Mouse (Mus musculus) left cerebral cortex, adult 2 months (tissue): ENCODE measurements at regions not wholly inside any gene's neighbourhood (a gene's known extent, or its start where the extent isn't known, plus 50 kb on each side); places are given as distances from the start of the nearest gene placed in this dataset.
A peak's percentile ranks its signal among the peaks of the same experiment; 100 is the strongest.

Experiments used
- DNase-seq, 2 experiments: peaks; one replicate each; pipeline ENCODE4 v3.0.0; 2021 to 2022; ENCODE audit warnings: low spot score in 2 of 2, mixed read lengths in 1 of 2; ENCODE audit errors: extremely low spot score in 1 of 2
- H3K27ac ChIP-seq: fragments of 200-600 bp; 2 replicates; pipeline ENCODE4 v1.8.1; 2022
- H3K4me3 ChIP-seq: fragments of 200-600 bp; 2 replicates; pipeline ENCODE4 v1.8.1; 2022
- CTCF ChIP-seq: fragments of 200-600 bp; IDR thresholded peaks from 2 replicates; pipeline ENCODE4 v1.8.1; 2022; ENCODE audit warnings: antibody characterized with exemption, mild to moderate bottlenecking, moderate library complexity
- intact Hi-C: fragments of 180-260 bp; cut with DNase I; formaldehyde crosslinking; loops from one replicate; pipeline ENCODE4 v1.15.1; 2025

GRCm38 (mm10) chr16:52601068-52601829 is 147.4 kb upstream of the Alcam start:
- no peak for TF ChIP-seq CTCF
- intact Hi-C loops: loop anchor here (5.0 kb wide), 1 partner anchor 149 kb away; the partner anchor contains the start of gene Alcam
- no peak overlapping the region for H3K4me3 ChIP-seq
- DNase-seq: no peak
- no peak overlapping the region for H3K27ac ChIP-seq

GRCm38 (mm10) chr16:52598232-52598631 is 144.4 kb upstream of the Alcam start:
- no peak for TF ChIP-seq CTCF
- intact Hi-C loops: no loop called here
- H3K27ac ChIP-seq: no peak overlapping the region
- H3K4me3 ChIP-seq: no peak overlapping the region
- no peak for DNase-seq

GRCm38 (mm10) chr16:52597181-52597580 is 143.3 kb upstream of the Alcam start:
- intact Hi-C loops: no loop called here
- no peak for TF ChIP-seq CTCF
- H3K27ac ChIP-seq: no peak overlapping the region

DNA sequence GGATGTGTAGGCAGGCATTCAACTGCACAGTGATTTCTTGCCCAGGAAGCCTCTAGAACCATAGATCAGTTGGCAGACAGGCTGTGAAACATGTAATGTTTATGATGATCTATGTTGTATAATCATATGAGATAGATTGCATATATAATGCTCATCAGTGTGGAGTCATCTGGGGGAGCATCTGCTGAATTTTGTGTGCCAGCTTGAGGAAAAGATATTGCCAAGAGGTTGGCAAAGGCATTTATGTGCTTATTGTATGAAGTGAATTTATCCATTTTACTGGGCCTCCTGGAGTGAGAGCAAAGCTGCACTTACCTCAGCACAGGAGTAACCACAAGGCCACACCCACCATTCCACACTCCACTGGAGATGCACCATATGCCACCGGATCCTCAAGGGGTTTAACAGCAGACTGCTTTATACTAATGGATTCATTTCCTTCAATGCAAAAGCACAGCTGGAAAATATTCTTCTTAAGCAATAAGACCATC is 134.5 kb upstream of the Alcam start:
- no peak overlapping the region for H3K4me3 ChIP-seq
- intact Hi-C loops: no loop called here
- no peak for TF ChIP-seq CTCF
- no peak for DNase-seq
- no peak overlapping the region for H3K27ac ChIP-seq

More at GRCm38 (mm10) chr16:52597181-52597580, 143.3 kb upstream of the Alcam start:
- DNase-seq: no peak
- no peak overlapping the region for H3K4me3 ChIP-seq

DNA sequence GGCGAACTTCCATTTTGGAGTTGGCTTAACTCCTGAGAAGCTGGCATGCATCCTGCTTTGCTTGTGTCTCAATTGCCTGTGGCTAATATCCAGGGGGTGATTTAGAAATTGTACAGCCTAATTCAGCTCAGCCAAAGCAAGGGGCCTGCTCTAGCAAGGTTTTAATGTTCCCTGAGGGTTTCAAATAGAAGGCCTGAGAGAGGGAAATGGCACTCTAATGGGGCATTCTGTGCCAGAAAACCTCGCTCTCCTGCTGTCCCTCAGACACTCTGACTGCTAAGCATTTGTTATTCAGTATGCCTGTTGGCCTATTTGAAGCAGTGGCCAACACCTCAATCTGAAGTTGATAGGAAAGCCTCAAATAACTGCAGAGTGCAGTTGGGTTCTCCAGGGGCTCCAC is 115.2 kb upstream of the Alcam start:
- peak in 1 of 2 experiments; percentile 8 for DNase-seq
- no peak for TF ChIP-seq CTCF
- intact Hi-C loops: no loop called here
- no peak overlapping the region for H3K27ac ChIP-seq
- no peak overlapping the region for H3K4me3 ChIP-seq

GRCm38 (mm10) chr16:52536278-52536677 is 82.4 kb upstream of the Alcam start:
- DNase-seq: no peak
- H3K4me3 ChIP-seq: no peak overlapping the region
- no peak for TF ChIP-seq CTCF
- intact Hi-C loops: no loop called here
- no peak overlapping the region for H3K27ac ChIP-seq

GRCm38 (mm10) chr16:52534601-52535000 is 80.7 kb upstream of the Alcam start:
- no peak for TF ChIP-seq CTCF
- intact Hi-C loops: no loop called here
- no peak for DNase-seq
- H3K4me3 ChIP-seq: no peak overlapping the region
- no peak overlapping the region for H3K27ac ChIP-seq

- DNase-seq: no peak
- Histone ChIP-seq H3K27ac (no peak overlapping the region), H3K4me3 (no peak overlapping the region)
- no peak for TF ChIP-seq CTCF
- intact Hi-C loops: no loop called here
These were observed 78.7 kb upstream of the Alcam start for GRCm38 (mm10) chr16:52532475-52533083.

DNA sequence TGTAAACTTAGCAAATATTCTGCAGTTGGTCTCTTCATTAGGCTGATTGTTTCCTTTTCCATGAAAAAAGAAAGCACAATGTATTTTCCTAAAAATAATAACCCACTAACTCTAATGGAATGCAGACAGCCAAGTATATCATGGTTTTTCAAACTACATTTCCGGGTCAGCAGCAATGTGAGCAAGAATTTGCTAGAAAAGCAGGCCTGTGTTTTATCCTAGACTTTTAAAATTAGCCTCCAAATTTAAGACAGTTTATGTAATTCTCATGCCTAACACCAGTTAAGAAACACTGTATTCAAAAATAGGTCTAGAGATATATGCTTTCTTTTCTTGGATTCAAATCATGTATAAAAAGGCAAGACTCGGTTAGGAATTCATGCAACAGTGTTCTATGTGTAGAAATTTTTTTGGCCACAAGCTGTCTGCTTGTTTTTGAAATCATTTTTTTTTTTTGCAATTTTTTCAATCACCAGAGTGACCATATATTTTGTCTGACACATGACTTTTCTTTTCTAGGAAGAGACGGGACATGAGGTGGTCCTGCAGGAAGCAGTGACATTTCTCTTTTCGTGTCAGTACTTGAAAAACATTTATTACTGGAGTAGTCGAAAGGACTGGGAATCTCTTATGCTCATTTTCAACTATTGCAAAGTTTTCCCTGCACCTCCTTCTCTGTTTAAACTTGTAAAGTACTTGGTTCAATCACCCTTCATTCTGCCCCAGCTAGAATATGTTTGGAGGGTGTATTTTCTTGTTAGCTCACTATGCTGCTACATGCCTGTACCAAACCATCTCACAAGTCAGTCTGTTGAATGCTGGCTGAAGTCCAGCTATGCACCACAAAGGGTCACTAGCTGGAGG is 59.9 kb upstream of the Alcam start:
- H3K27ac ChIP-seq: no peak overlapping the region
- DNase-seq: no peak
- TF ChIP-seq CTCF: no peak
- no peak overlapping the region for H3K4me3 ChIP-seq
- intact Hi-C loops: no loop called here

GRCm38 (mm10) chr16:52508633-52509379 is 54.9 kb upstream of the Alcam start:
- no peak overlapping the region for H3K27ac ChIP-seq
- no peak for TF ChIP-seq CTCF
- intact Hi-C loops: no loop called here
- no peak overlapping the region for H3K4me3 ChIP-seq
- no peak for DNase-seq
